Mouse (Mus musculus) bone marrow macrophage, adult 2 months (primary cell): ENCODE measurements around the gene Eipr1.

Experiments used
- CTCF ChIP-seq: IDR thresholded peaks from 2 replicates; pipeline ENCODE4 v1.5.1; 2012; ENCODE audit warnings: low read depth, mild to moderate bottlenecking, low read length, moderate library complexity
- POLR2A ChIP-seq: IDR thresholded peaks from 2 replicates; pipeline ENCODE4 v1.6.1; 2012; ENCODE audit warnings: mild to moderate bottlenecking, low read depth, low read length, borderline replicate concordance

DNA sequence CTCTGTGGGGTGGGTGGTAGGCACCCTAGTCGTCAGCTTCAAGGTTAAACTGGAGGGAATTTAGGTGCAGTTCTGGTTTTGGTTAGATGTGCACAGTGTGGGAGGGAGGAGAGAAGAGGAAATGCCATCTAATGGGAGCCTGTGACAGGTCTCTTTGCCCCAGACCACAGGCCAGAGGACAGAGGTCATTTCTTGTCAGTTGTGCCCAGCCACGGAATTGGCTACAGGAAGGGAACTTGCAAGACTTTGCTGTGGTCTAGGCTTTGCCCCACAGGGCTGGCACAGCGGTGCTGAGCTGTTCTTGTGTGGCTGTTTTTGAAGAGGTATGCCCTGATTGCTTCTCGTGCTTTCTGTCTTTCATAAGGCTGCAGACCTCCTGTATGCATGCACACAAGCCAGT lies 48.8 kb downstream of the Eipr1 start:
- TF ChIP-seq CTCF: no peak
- no peak for TF ChIP-seq POLR2A
